Mouse (Mus musculus) lung, postnatal 0 days (tissue): ENCODE results near the gene 1700021F05Rik.

Source experiments
- CTCF ChIP-seq: IDR thresholded peaks from 2 replicates; pipeline ENCODE4 v1.5.1; 2016; ENCODE audit warnings: antibody characterized with exemption, mild to moderate bottlenecking
- EP300 ChIP-seq: IDR thresholded peaks from 2 replicates; pipeline ENCODE4 v1.6.1; 2016; ENCODE audit warnings: antibody characterized with exemption, mild to moderate bottlenecking, control low read depth

GRCm38 (mm10) chr10:43588470-43589177, 47.8 kb upstream of the 1700021F05Rik start:
- no peak for TF ChIP-seq CTCF
- no peak for TF ChIP-seq EP300
